16 mouse cellular contexts compared by ENCODE assay signal in the genomic region with DNA sequence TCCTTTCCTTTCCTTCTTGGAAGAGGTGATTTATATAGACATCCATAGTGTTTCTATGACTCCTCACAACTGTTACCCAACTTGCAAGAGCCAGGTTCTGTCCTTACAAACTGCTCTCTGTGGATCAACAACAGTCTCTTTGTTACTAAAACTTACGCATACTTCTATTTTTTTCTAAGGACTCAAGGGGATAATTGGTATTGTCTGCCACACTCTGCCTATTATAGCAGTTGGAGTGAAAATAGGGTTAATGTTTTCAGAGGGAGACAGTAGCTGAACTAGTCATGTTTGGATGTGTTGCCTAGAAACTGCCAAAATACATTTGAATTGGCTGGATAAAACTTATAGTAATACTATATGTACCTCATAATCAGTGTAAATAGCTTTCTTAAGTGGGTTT.
"Had no signal": no experiment of that assay in that cellular context is flagged by ENCODE, and none has a peak within 500 bp of the region (broad histone marks: within the 10 kb centered on the region; RNA-seq: fewer than 3 reads in every experiment).

No protein-coding gene starts in this region.

- H3K9ac ChIP-seq: neural tube, embryonic 12.5 days; neural tube, embryonic 13.5 days; neural tube, embryonic 15.5 days; stomach, embryonic 15.5 days had no signal

- H3K4me2 ChIP-seq: neural tube, embryonic 12.5 days; neural tube, embryonic 13.5 days; neural tube, embryonic 15.5 days; stomach, embryonic 15.5 days had no signal

- DNase-seq: right cerebral cortex, adult 18-20 months; right cerebral cortex, postnatal 14 days; right cerebral cortex, postnatal 25 days; right cerebral cortex, postnatal 4 days; spleen, adult 18-20 months; thymus, adult 18-20 months; thymus, adult 2 months; thymus, postnatal 14 days; thymus, postnatal 25 days; thymus, postnatal 36 days; thymus, postnatal 4 days had no signal

- H3K36me3 ChIP-seq: stomach, embryonic 15.5 days had no signal

- H3K27me3 ChIP-seq: neural tube, embryonic 12.5 days; neural tube, embryonic 13.5 days; neural tube, embryonic 15.5 days; stomach, embryonic 15.5 days had no signal

- H3K4me3 ChIP-seq: neural tube, embryonic 12.5 days; neural tube, embryonic 13.5 days; neural tube, embryonic 15.5 days; stomach, embryonic 15.5 days had no signal

- H3K9me3 ChIP-seq: neural tube, embryonic 12.5 days; neural tube, embryonic 13.5 days; neural tube, embryonic 15.5 days; stomach, embryonic 15.5 days had no signal

- H3K4me1 ChIP-seq: neural tube, embryonic 12.5 days; neural tube, embryonic 13.5 days; neural tube, embryonic 15.5 days; stomach, embryonic 15.5 days had no signal

- H3K27ac ChIP-seq: neural tube, embryonic 12.5 days; neural tube, embryonic 13.5 days; neural tube, embryonic 15.5 days; stomach, embryonic 15.5 days; stomach, postnatal 0 days had no signal
